Mouse (Mus musculus) bone marrow, adult 2 months (tissue): ENCODE measurements around the gene Cox6b1.

Experiments used
- CTCF ChIP-seq: fragments of 200-500 bp; IDR thresholded peaks from 2 replicates; pipeline ENCODE4 v1.5.1; 2011; ENCODE audit warnings: low read length, control low read depth; ENCODE audit not compliant: control insufficient read depth, insufficient read depth
- POLR2A ChIP-seq: fragments of 200-500 bp; IDR thresholded peaks from 2 replicates; pipeline ENCODE4 v1.6.1; 2011; ENCODE audit warnings: low read depth, mild to moderate bottlenecking, control low read depth, low read length, borderline replicate concordance; ENCODE audit not compliant: control insufficient read depth

GRCm38 (mm10) chr7:30579950-30580349, 46.0 kb downstream of the Cox6b1 start:
- no peak for TF ChIP-seq POLR2A
- TF ChIP-seq CTCF, result no peak
